Mouse (Mus musculus): ENCODE measurements at regions not wholly inside any gene's neighbourhood (a gene's known extent, or its start where the extent isn't known, plus 50 kb on each side); places are given as distances from the start of the nearest gene placed in this dataset.

GRCm38 (mm10) chr7:72469691-72470090 lies 163.3 kb upstream of the Mctp2 start:
- WGBS = 44% methylated on average over 2 of the region's 2 CpGs
- Histone ChIP-seq H3K27ac (ENCODE audit: poor library complexity, severe bottlenecking) (no peak overlapping the region), H3K9ac (no peak overlapping the region), H3K9me3 (replicated peaks) (no peaks in the 10 kb centered on the region; the same call in 1 of the 2 replicates), H3K4me1 (replicated peaks) (no peaks in the 10 kb centered on the region), H3K4me2 (no peak overlapping the region), H3K27me3 (replicated peaks) (no peaks in the 10 kb centered on the region), H3K4me3 (no peak overlapping the region), H3K36me3 (no peaks in the 10 kb centered on the region)
- no peak for ATAC-seq (ENCODE audit: insufficient number of reproducible peaks, low FRiP score)

GRCm38 (mm10) chr7:72474751-72475150 lies 168.3 kb upstream of the Mctp2 start:
- Histone ChIP-seq H3K27ac (ENCODE audit: poor library complexity, severe bottlenecking) (no peak overlapping the region), H3K36me3 (no peaks in the 10 kb centered on the region), H3K4me2 (no peak overlapping the region), H3K9me3 (replicated peaks) (no peaks in the 10 kb centered on the region), H3K4me1 (replicated peaks) (no peaks in the 10 kb centered on the region), H3K27me3 (replicated peaks) (no peaks in the 10 kb centered on the region), H3K4me3 (no peak overlapping the region), H3K9ac (no peak overlapping the region)
- 39% methylated on average over 4 of the region's 4 CpGs for WGBS
- ATAC-seq (ENCODE audit: insufficient number of reproducible peaks, low FRiP score) = no peak

GRCm38 (mm10) chr7:72478936-72479335 lies 172.5 kb upstream of the Mctp2 start:
- H3K9me3 ChIP-seq (replicated peaks) = no peaks in the 10 kb centered on the region
- H3K4me1 ChIP-seq (replicated peaks) = no peaks in the 10 kb centered on the region
- no peaks in the 10 kb centered on the region for H3K36me3 ChIP-seq
- 59% methylated on average over 1 of the region's 1 CpGs for WGBS
- no peak overlapping the region for H3K27ac ChIP-seq (ENCODE audit: poor library complexity, severe bottlenecking)
- H3K9ac ChIP-seq = no peak overlapping the region
- no peak for ATAC-seq (ENCODE audit: insufficient number of reproducible peaks, low FRiP score)
- H3K4me3 ChIP-seq = no peak overlapping the region
- H3K4me2 ChIP-seq = no peak overlapping the region
- H3K27me3 ChIP-seq (replicated peaks) = no peaks in the 10 kb centered on the region

GRCm38 (mm10) chr7:72481275-72481674 lies 174.9 kb upstream of the Mctp2 start:
- WGBS = 84% methylated on average over 2 of the region's 2 CpGs
- Histone ChIP-seq H3K27ac (ENCODE audit: poor library complexity, severe bottlenecking) (no peak overlapping the region), H3K9ac (no peak overlapping the region), H3K36me3 (no peaks in the 10 kb centered on the region), H3K4me2 (no peak overlapping the region), H3K4me1 (replicated peaks) (no peaks in the 10 kb centered on the region), H3K27me3 (replicated peaks) (no peaks in the 10 kb centered on the region), H3K9me3 (replicated peaks) (no peaks in the 10 kb centered on the region), H3K4me3 (no peak overlapping the region)
- ATAC-seq (ENCODE audit: insufficient number of reproducible peaks, low FRiP score) = no peak

GRCm38 (mm10) chr7:72490161-72490560 lies 183.8 kb upstream of the Mctp2 start:
- no peak overlapping the region for H3K4me2 ChIP-seq
- no peaks in the 10 kb centered on the region for H3K4me1 ChIP-seq (replicated peaks)
- H3K4me3 ChIP-seq = no peak overlapping the region
- no peak overlapping the region for H3K27ac ChIP-seq (ENCODE audit: poor library complexity, severe bottlenecking)
- no peak for ATAC-seq (ENCODE audit: insufficient number of reproducible peaks, low FRiP score)
- no peaks in the 10 kb centered on the region for H3K9me3 ChIP-seq (replicated peaks)
- no peak overlapping the region for H3K9ac ChIP-seq
- H3K27me3 ChIP-seq (replicated peaks) = no peaks in the 10 kb centered on the region
- no peaks in the 10 kb centered on the region for H3K36me3 ChIP-seq

GRCm38 (mm10) chr7:72493292-72493691 lies 186.9 kb upstream of the Mctp2 start:
- Histone ChIP-seq H3K4me3 (no peak overlapping the region), H3K27me3 (replicated peaks) (no peaks in the 10 kb centered on the region), H3K9me3 (replicated peaks) (no peaks in the 10 kb centered on the region), H3K4me2 (no peak overlapping the region), H3K9ac (no peak overlapping the region), H3K4me1 (replicated peaks) (no peaks in the 10 kb centered on the region), H3K27ac (ENCODE audit: poor library complexity, severe bottlenecking) (no peak overlapping the region), H3K36me3 (no peaks in the 10 kb centered on the region)
- ATAC-seq (ENCODE audit: insufficient number of reproducible peaks, low FRiP score) = no peak

GRCm38 (mm10) chr7:72496933-72497631 lies 190.7 kb upstream of the Mctp2 start:
- Histone ChIP-seq H3K9me3 (replicated peaks) (no peaks in the 10 kb centered on the region), H3K4me3 (no peak overlapping the region), H3K36me3 (no peaks in the 10 kb centered on the region), H3K9ac (no peak overlapping the region), H3K27me3 (replicated peaks) (no peaks in the 10 kb centered on the region), H3K27ac (ENCODE audit: poor library complexity, severe bottlenecking) (no peak overlapping the region), H3K4me2 (no peak overlapping the region), H3K4me1 (replicated peaks) (no peaks in the 10 kb centered on the region)
- ATAC-seq (ENCODE audit: insufficient number of reproducible peaks, low FRiP score) = no peak
- WGBS = 58% methylated on average over 7 of the region's 7 CpGs

- 59% methylated on average over 4 of the region's 4 CpGs for WGBS
- H3K4me2 ChIP-seq = no peak overlapping the region
- no peak for ATAC-seq (ENCODE audit: insufficient number of reproducible peaks, low FRiP score)
- no peaks in the 10 kb centered on the region for H3K27me3 ChIP-seq (replicated peaks)
- H3K9ac ChIP-seq = no peak overlapping the region
- no peak overlapping the region for H3K4me3 ChIP-seq
- no peaks in the 10 kb centered on the region for H3K9me3 ChIP-seq (replicated peaks)
- no peaks in the 10 kb centered on the region for H3K36me3 ChIP-seq
- H3K27ac ChIP-seq (ENCODE audit: poor library complexity, severe bottlenecking) = no peak overlapping the region
- H3K4me1 ChIP-seq (replicated peaks) = no peaks in the 10 kb centered on the region
Measured at GRCm38 (mm10) chr7:72498562-72499230, 192.3 kb upstream of the Mctp2 start.

GRCm38 (mm10) chr7:72499788-72500187 lies 193.4 kb upstream of the Mctp2 start:
- no peak overlapping the region for H3K4me3 ChIP-seq
- no peak overlapping the region for H3K4me2 ChIP-seq
- no peak for ATAC-seq (ENCODE audit: insufficient number of reproducible peaks, low FRiP score)
- H3K36me3 ChIP-seq = no peaks in the 10 kb centered on the region
- no peaks in the 10 kb centered on the region for H3K4me1 ChIP-seq (replicated peaks)
- no peak overlapping the region for H3K9ac ChIP-seq
- no peaks in the 10 kb centered on the region for H3K27me3 ChIP-seq (replicated peaks)
- 73% methylated on average over 5 of the region's 5 CpGs for WGBS
- H3K9me3 ChIP-seq (replicated peaks) = no peaks in the 10 kb centered on the region
- H3K27ac ChIP-seq (ENCODE audit: poor library complexity, severe bottlenecking) = no peak overlapping the region

- Histone ChIP-seq H3K4me3 (no peak overlapping the region), H3K27me3 (replicated peaks) (no peaks in the 10 kb centered on the region), H3K27ac (ENCODE audit: poor library complexity, severe bottlenecking) (no peak overlapping the region), H3K9ac (no peak overlapping the region), H3K9me3 (replicated peaks) (no peaks in the 10 kb centered on the region), H3K4me1 (replicated peaks) (no peaks in the 10 kb centered on the region), H3K4me2 (no peak overlapping the region), H3K36me3 (no peaks in the 10 kb centered on the region)
- no peak for ATAC-seq (ENCODE audit: insufficient number of reproducible peaks, low FRiP score)
- WGBS = 72% methylated on average over 3 of the region's 3 CpGs
Measured at GRCm38 (mm10) chr7:72500190-72500589, 193.8 kb upstream of the Mctp2 start.

- H3K4me2 ChIP-seq = no peak overlapping the region
- no peak for ATAC-seq (ENCODE audit: insufficient number of reproducible peaks, low FRiP score)
- no peaks in the 10 kb centered on the region for H3K27me3 ChIP-seq (replicated peaks)
- no peaks in the 10 kb centered on the region for H3K36me3 ChIP-seq
- no peak overlapping the region for H3K27ac ChIP-seq (ENCODE audit: poor library complexity, severe bottlenecking)
- H3K4me1 ChIP-seq (replicated peaks) = no peaks in the 10 kb centered on the region
- no peak overlapping the region for H3K9ac ChIP-seq
- H3K9me3 ChIP-seq (replicated peaks) = no peaks in the 10 kb centered on the region
- no peak overlapping the region for H3K4me3 ChIP-seq
- 68% methylated on average over 6 of the region's 6 CpGs for WGBS
Measured at GRCm38 (mm10) chr7:72500996-72501395, 194.6 kb upstream of the Mctp2 start.

- Histone ChIP-seq H3K4me1 (replicated peaks) (no peaks in the 10 kb centered on the region), H3K36me3 (no peaks in the 10 kb centered on the region), H3K9ac (no peak overlapping the region), H3K9me3 (replicated peaks) (no peaks in the 10 kb centered on the region), H3K27me3 (replicated peaks) (no peaks in the 10 kb centered on the region), H3K27ac (ENCODE audit: poor library complexity, severe bottlenecking) (no peak overlapping the region), H3K4me2 (no peak overlapping the region), H3K4me3 (no peak overlapping the region)
- WGBS = 85% methylated on average over 3 of the region's 3 CpGs
- ATAC-seq (ENCODE audit: insufficient number of reproducible peaks, low FRiP score) = no peak
Measured at GRCm38 (mm10) chr7:72501431-72501830, 195.0 kb upstream of the Mctp2 start.

Data from heart, embryonic 12.5 days (tissue).